Mouse (Mus musculus) limb, embryonic 11.5 days (tissue): ENCODE data around the gene Ddx47. TPM values are rescaled to one million over a fixed set of nuclear protein-coding genes. Genes with fewer than 3 reads are reported as not detected.

ENCODE experiments used
- ATAC-seq: fragments of 200-750 bp; cut with Nextera tagmentation; 2 replicates; pipeline ENCODE4 v1.8.0; 2017; ENCODE audit warnings: low read depth; ENCODE audit not compliant: insufficient number of reproducible peaks, low FRiP score, low TSS enrichment
- DNase-seq: peaks from one replicate; pipeline ENCODE4 v3.0.0-alpha.2; 2015; ENCODE audit warnings: low spot score
- H3K27ac ChIP-seq: fragments of 300-500 bp; sonication (generic); replicated peaks from 2 replicates; pipeline ENCODE4 v1.5.1; 2014; ENCODE audit warnings: low read depth, mild to moderate bottlenecking, low read length
- H3K27me3 ChIP-seq: fragments of 300-500 bp; sonication (generic); 2 replicates; pipeline ENCODE4 v1.6.1; 2014; ENCODE audit warnings: mild to moderate bottlenecking, low read length, mixed read lengths; ENCODE audit not compliant: control insufficient read depth, insufficient read depth
- H3K36me3 ChIP-seq: fragments of 300-500 bp; sonication (generic); 2 replicates; pipeline ENCODE4 v1.6.1; 2014; ENCODE audit warnings: mild to moderate bottlenecking, low read length, moderate library complexity, mixed read lengths; ENCODE audit not compliant: control insufficient read depth, insufficient read depth
- H3K4me1 ChIP-seq: fragments of 300-500 bp; sonication (generic); 2 replicates; pipeline ENCODE4 v1.6.1; 2014; ENCODE audit warnings: low read length, mixed read lengths; ENCODE audit not compliant: control insufficient read depth, insufficient read depth
- H3K4me2 ChIP-seq: fragments of 300-500 bp; sonication (generic); 2 replicates; pipeline ENCODE4 v1.6.1; 2014; ENCODE audit warnings: low read depth, mild to moderate bottlenecking, moderate library complexity; ENCODE audit not compliant: severe bottlenecking
- H3K4me3 ChIP-seq: fragments of 300-500 bp; sonication (generic); 2 replicates; pipeline ENCODE4 v1.5.1; 2014; ENCODE audit warnings: low read depth, low read length
- H3K9ac ChIP-seq: fragments of 300-500 bp; sonication (generic); 2 replicates; pipeline ENCODE4 v1.6.1; 2014; ENCODE audit warnings: mild to moderate bottlenecking, low read length
- H3K9me3 ChIP-seq: fragments of 300-500 bp; sonication (generic); 2 replicates; pipeline ENCODE4 v1.6.1; 2016; ENCODE audit warnings: low read length; ENCODE audit not compliant: control insufficient read depth
- WGBS: fragments of 180-500 bp; shearing (Covaris S2); extraction: QIAGEN DNeasy Blood & Tissue Kit; methylation state at CpG from one replicate; pipeline ENCODE4 v1.1.7; 2014; 5-methylcytosine and 5-hydroxymethylcytosine counted together
- polyA plus RNA-seq: library from polyadenylated mRNA; unstranded; fragments of >200 nt; fragmentation: Nextera tagmentation; extraction: Ambion mirVana; gene quantifications from 2 replicates; pipeline ENCODE4 v1.2.1, GENCODE M21; 2014

The Ddx47 gene
- polyA plus RNA-seq, 1 experiment from 2014 or later = 140 TPM

DNA sequence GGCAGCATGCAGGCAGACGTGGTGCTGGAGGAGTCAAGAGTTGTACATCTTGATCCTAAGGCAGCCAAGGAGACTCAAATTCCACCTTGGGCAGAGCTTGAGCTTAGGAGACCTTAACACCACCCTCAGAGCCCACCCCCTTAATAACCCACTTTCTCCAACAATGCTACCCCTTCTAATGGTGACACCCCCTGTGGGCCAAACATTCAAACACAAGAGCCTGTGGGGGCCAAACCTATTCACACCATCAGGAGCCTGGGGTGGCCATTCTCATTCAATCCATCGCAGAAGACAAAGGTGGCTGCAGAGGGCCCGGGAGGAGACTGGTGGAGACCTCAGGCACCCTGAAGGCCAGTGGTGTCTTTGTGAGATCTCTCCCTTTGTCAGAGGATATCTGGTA lies 30.5 kb downstream of the Ddx47 start:
- no peaks in the 10 kb centered on the region for H3K4me1 ChIP-seq
- H3K9me3 ChIP-seq = no peaks in the 10 kb centered on the region
- no peak overlapping the region for H3K27ac ChIP-seq
- H3K4me2 ChIP-seq = no peak overlapping the region
- WGBS = 78% methylated on average over 3 of the region's 3 CpGs
- DNase-seq = no peak
- no peak overlapping the region for H3K4me3 ChIP-seq
- no peak for ATAC-seq
- no peak overlapping the region for H3K9ac ChIP-seq
- peaks cover 2% of the 10 kb centered on the region; the same call in 1 of the 2 replicates for H3K27me3 ChIP-seq
- no peaks in the 10 kb centered on the region for H3K36me3 ChIP-seq

GRCm38 (mm10) chr6:135047276-135047675 lies 35.9 kb downstream of the Ddx47 start:
- Histone ChIP-seq H3K9me3 (no peaks in the 10 kb centered on the region), H3K4me2 (no peak overlapping the region), H3K4me1 (no peaks in the 10 kb centered on the region), H3K9ac (no peak overlapping the region), H3K27me3 (no peaks in the 10 kb centered on the region), H3K27ac (no peak overlapping the region), H3K36me3 (no peaks in the 10 kb centered on the region), H3K4me3 (no peak overlapping the region)
- 75% methylated on average over 9 of the region's 9 CpGs for WGBS
- ATAC-seq (no peak), DNase-seq (no peak)

- WGBS = 78% methylated on average over 6 of the region's 6 CpGs
Observed at GRCm38 (mm10) chr6:135048509-135048908, 37.1 kb downstream of the Ddx47 start.

GRCm38 (mm10) chr6:135048956-135049355 lies 37.5 kb downstream of the Ddx47 start:
- ATAC-seq (0 out of 2 replicates have a peak, but pooled peaks have one; percentile 31), DNase-seq (no peak)
- Histone ChIP-seq H3K9me3 (no peaks in the 10 kb centered on the region), H3K4me3 (no peak overlapping the region), H3K9ac (no peak overlapping the region), H3K27ac (no peak overlapping the region), H3K27me3 (no peaks in the 10 kb centered on the region), H3K4me2 (no peak overlapping the region), H3K36me3 (no peaks in the 10 kb centered on the region), H3K4me1 (no peaks in the 10 kb centered on the region)
- WGBS = 78% methylated on average over 16 of the region's 16 CpGs

More at GRCm38 (mm10) chr6:135048509-135048908, 37.1 kb downstream of the Ddx47 start:
- Histone ChIP-seq H3K9ac (no peak overlapping the region), H3K9me3 (no peaks in the 10 kb centered on the region), H3K27me3 (no peaks in the 10 kb centered on the region), H3K4me3 (no peak overlapping the region), H3K4me2 (no peak overlapping the region), H3K36me3 (no peaks in the 10 kb centered on the region), H3K27ac (no peak overlapping the region), H3K4me1 (no peaks in the 10 kb centered on the region)
- ATAC-seq (no peak), DNase-seq (no peak)

- Histone ChIP-seq H3K9me3 (no peaks in the 10 kb centered on the region), H3K4me1 (no peaks in the 10 kb centered on the region), H3K27ac (no peak overlapping the region), H3K27me3 (no peaks in the 10 kb centered on the region), H3K36me3 (no peaks in the 10 kb centered on the region), H3K9ac (no peak overlapping the region), H3K4me2 (no peak overlapping the region), H3K4me3 (no peak overlapping the region)
- ATAC-seq (no peak), DNase-seq (no peak)
- 79% methylated on average over 3 of the region's 3 CpGs for WGBS
Observed at GRCm38 (mm10) chr6:135053789-135054188, 42.4 kb downstream of the Ddx47 start.

- no peaks in the 10 kb centered on the region for H3K36me3 ChIP-seq
- no peak overlapping the region for H3K4me3 ChIP-seq
- H3K4me1 ChIP-seq = no peaks in the 10 kb centered on the region
- 38% methylated on average over 4 of the region's 4 CpGs for WGBS
- no peak for DNase-seq
- no peak for ATAC-seq
- no peak overlapping the region for H3K9ac ChIP-seq
- H3K9me3 ChIP-seq = no peaks in the 10 kb centered on the region
- no peak overlapping the region for H3K4me2 ChIP-seq
- H3K27ac ChIP-seq = no peak overlapping the region
- no peaks in the 10 kb centered on the region for H3K27me3 ChIP-seq
Observed at GRCm38 (mm10) chr6:135055882-135056281, 44.5 kb downstream of the Ddx47 start.

DNA sequence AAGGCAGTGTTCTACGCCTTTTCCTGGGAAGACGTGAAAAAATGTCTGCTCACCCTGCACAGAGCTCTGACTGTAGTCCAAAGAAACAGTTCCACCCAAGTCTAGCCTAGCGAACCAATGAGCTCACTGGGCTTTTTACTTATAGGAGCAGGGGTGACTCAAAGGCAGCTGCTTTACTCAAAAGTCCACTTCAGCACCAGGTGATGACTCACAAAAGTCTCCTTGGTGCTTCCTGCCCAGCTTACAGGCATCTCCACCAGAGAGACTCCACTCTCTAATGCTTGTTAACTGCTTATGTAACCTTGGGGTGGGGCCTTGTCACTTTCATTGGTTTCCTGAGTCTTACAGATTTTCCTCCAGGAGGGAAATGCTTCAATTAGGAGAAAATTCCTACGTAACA lies 49.3 kb downstream of the Ddx47 start:
- no peak for DNase-seq
- ATAC-seq = no peak
- Histone ChIP-seq H3K4me1 (0 out of 2 replicates have a peak, but pooled peaks cover 3% of the 10 kb centered on the region), H3K27me3 (peaks cover 5% of the 10 kb centered on the region; the same call in 1 of the 2 replicates), H3K9me3 (no peaks in the 10 kb centered on the region), H3K36me3 (no peaks in the 10 kb centered on the region), H3K9ac (no peak overlapping the region), H3K27ac (no peak overlapping the region), H3K4me2 (no peak overlapping the region), H3K4me3 (no peak overlapping the region)
- WGBS = 98% methylated on average over 4 of the region's 4 CpGs

DNA sequence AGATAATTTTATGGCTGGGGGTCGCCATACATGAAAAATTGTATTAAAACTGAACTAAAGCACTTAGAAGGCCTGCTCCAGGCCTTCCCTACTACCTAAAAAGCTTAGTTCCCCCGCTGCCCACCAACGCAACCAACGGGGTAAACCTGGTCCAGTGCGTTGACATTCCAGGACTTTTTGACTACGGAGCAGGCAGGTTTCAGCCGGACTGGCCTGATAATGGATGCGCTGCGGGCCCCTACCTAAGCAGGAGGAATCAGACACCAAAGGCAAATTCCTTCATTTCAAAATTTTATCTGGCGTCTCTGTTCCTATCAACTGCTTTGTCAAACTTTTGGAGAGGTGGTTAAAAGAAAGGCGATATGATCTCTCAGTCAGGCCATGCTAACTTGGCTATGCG lies 53.2 kb downstream of the Ddx47 start:
- H3K27me3 ChIP-seq = peaks cover 9% of the 10 kb centered on the region; the same call in 1 of the 2 replicates
- H3K4me3 ChIP-seq = no peak overlapping the region
- no peak overlapping the region for H3K4me2 ChIP-seq
- H3K9me3 ChIP-seq = no peaks in the 10 kb centered on the region
- H3K4me1 ChIP-seq = 0 out of 2 replicates have a peak, but pooled peaks cover 3% of the 10 kb centered on the region
- ATAC-seq (no peak), DNase-seq (no peak)
- no peak overlapping the region for H3K9ac ChIP-seq
- no peaks in the 10 kb centered on the region for H3K36me3 ChIP-seq
- 76% methylated on average over 12 of the region's 12 CpGs for WGBS
- no peak overlapping the region for H3K27ac ChIP-seq
